Mouse (Mus musculus): Measurements from ENCODE around the gene Ptk6. TPM values are rescaled to one million over a fixed set of nuclear protein-coding genes. Genes with fewer than 3 reads are reported as not detected.

Gene Ptk6
- polyA plus RNA-seq, 1 experiment from 2014 or later, result not detected

DNA sequence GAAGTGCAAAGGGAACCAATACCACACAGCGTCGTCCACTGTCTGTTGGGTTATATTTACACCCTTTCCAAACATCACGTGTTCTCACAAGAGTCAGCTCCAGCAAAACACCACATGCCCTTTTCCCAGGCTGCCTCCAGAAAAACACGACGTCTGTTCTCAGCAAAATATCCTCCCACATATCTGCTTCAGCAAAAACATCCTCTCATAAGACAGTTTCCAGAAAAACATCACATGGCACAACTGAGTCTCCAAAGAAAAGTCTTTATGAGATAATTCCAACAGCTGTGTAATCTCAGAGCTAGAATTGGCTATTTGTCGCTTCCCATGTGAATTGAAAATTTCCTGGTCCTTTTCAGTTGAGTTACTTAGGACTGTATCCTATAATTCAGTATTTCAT lies 21.7 kb downstream of the Ptk6 start:
- Histone ChIP-seq H3K9me3 (no peaks in the 10 kb centered on the region), H3K4me1 (replicated peaks) (no peaks in the 10 kb centered on the region), H3K36me3 (no peaks in the 10 kb centered on the region), H3K27me3 (ENCODE audit: insufficient read depth, poor library complexity, severe bottlenecking) (no peaks in the 10 kb centered on the region), H3K4me3 (no peak overlapping the region), H3K27ac (no peak overlapping the region)
- WGBS, result 85% methylated on average over 6 of the region's 6 CpGs
- no peak for DNase-seq (ENCODE audit: low spot score)

DNA sequence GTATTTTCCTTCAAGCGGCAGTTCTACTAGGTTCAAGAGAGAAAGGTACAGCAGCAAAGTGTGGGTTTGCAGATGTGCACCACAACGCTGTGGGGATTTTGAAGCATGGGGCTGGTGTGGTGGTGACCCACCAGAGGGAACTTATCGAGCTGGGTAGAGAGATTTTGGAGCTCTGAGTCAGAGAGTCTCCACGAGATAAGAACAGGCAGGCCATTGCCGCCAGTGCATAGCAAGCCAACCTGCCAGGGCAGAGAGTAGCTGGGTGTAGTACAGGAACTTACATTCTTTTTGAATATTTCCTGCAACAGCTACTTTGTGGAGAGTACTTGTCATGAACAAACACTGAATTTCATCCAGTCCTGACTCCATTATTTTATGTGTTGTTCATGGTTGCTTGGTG lies 24.1 kb downstream of the Ptk6 start:
- H3K36me3 ChIP-seq, result no peaks in the 10 kb centered on the region
- WGBS, result 87% methylated on average over 5 of the region's 5 CpGs
- H3K4me1 ChIP-seq (replicated peaks), result no peaks in the 10 kb centered on the region
- DNase-seq (ENCODE audit: low spot score), result no peak
- no peaks in the 10 kb centered on the region for H3K27me3 ChIP-seq (ENCODE audit: insufficient read depth, poor library complexity, severe bottlenecking)
- H3K9me3 ChIP-seq, result no peaks in the 10 kb centered on the region
- no peak overlapping the region for H3K4me3 ChIP-seq
- no peak overlapping the region for H3K27ac ChIP-seq

DNA sequence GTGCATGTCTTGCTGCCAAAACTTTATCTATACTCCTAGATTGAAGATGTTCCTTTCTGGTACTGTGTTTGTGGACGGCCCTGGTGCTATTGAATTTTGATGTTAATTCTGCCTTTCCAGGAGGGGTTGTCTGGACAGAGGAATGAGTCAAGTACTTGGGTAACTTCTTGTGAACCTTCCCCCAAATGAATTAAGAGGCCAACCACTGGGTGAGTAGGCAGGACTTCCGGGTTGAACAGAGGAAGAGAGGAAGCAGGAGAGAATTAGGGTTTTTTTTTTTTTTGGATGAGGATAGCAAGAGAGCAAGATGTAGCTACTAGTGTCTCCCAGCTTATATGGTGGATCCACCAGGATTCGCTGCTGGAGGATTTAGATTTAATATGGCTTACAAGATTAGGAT lies 24.6 kb downstream of the Ptk6 start:
- no peak overlapping the region for H3K27ac ChIP-seq

GRCm38 (mm10) chr2:181174646-181175045 lies 27.9 kb downstream of the Ptk6 start:
- 88% methylated on average over 3 of the region's 3 CpGs for WGBS
- no peak overlapping the region for H3K27ac ChIP-seq
- H3K36me3 ChIP-seq, result no peaks in the 10 kb centered on the region
- H3K4me1 ChIP-seq (replicated peaks), result no peaks in the 10 kb centered on the region
- H3K4me3 ChIP-seq, result no peak overlapping the region
- DNase-seq (ENCODE audit: low spot score), result no peak
- no peaks in the 10 kb centered on the region for H3K27me3 ChIP-seq (ENCODE audit: insufficient read depth, poor library complexity, severe bottlenecking)
- H3K9me3 ChIP-seq, result 0 out of 2 replicates have a peak, but pooled peaks cover under 1% of the 10 kb centered on the region

More for the DNA sequence above, 24.6 kb downstream of the Ptk6 start:
- 71% methylated on average over 3 of the region's 3 CpGs for WGBS
- DNase-seq (ENCODE audit: low spot score), result no peak
- H3K27me3 ChIP-seq (ENCODE audit: insufficient read depth, poor library complexity, severe bottlenecking), result no peaks in the 10 kb centered on the region
- H3K36me3 ChIP-seq, result no peaks in the 10 kb centered on the region
- H3K4me3 ChIP-seq, result no peak overlapping the region
- no peaks in the 10 kb centered on the region for H3K4me1 ChIP-seq (replicated peaks)
- no peaks in the 10 kb centered on the region for H3K9me3 ChIP-seq

DNA sequence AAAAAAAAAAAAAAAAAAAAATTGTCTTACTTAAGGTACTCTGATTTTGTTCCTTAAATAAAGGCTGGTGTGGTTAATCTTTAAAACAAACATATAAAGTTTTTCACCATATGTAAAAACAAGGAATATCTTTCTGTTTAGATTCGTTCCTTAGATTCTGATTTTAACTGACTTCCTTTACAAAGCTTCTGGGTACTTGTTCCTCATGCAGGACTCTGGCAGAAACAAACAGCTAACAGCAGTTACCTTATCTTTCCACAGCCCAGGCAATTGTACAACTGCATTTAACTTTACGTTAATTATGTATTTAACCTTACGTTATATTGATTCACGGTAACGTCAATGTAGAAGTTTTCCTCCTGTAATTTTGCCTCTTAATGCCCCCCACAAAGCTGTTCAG lies 36.1 kb downstream of the Ptk6 start:
- WGBS, result 91% methylated on average over 5 of the region's 5 CpGs
- DNase-seq (ENCODE audit: low spot score), result no peak
- Histone ChIP-seq H3K27ac (no peak overlapping the region), H3K36me3 (no peaks in the 10 kb centered on the region), H3K4me3 (no peak overlapping the region), H3K9me3 (0 out of 2 replicates have a peak, but pooled peaks cover 3% of the 10 kb centered on the region), H3K27me3 (ENCODE audit: insufficient read depth, poor library complexity, severe bottlenecking) (peaks cover 6% of the 10 kb centered on the region; the same call in 1 of the 2 replicates), H3K4me1 (replicated peaks) (no peaks in the 10 kb centered on the region)

GRCm38 (mm10) chr2:181160821-181161220 lies 41.8 kb downstream of the Ptk6 start:
- H3K27ac ChIP-seq, result no peak overlapping the region
- H3K4me3 ChIP-seq, result no peak overlapping the region
- H3K9me3 ChIP-seq, result no peaks in the 10 kb centered on the region
- no peaks in the 10 kb centered on the region for H3K36me3 ChIP-seq
- DNase-seq (ENCODE audit: low spot score), result no peak
- WGBS, result 81% methylated on average over 4 of the region's 4 CpGs
- H3K27me3 ChIP-seq (ENCODE audit: insufficient read depth, poor library complexity, severe bottlenecking), result peaks cover 41% of the 10 kb centered on the region
- H3K4me1 ChIP-seq (replicated peaks), result peaks cover 31% of the 10 kb centered on the region

DNA sequence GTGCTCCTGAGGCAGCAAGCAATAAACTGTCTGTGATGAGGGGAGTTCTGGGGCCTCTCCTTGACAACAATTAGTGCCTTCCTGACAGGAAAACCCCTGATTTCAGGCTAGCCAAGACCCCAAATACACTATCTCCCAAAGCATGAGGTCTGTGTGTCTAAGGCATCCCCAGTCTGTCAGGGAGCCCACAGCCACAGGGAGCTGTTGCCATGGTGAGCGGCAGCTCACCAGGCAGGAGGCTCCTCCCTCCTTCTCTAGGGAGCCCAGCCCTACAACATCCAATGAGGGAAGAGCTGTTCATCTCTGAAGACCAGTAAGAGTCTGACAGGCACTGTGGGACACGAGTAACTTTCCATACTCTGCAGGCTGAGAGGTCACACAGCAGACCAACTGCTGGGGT lies 42.8 kb downstream of the Ptk6 start:
- H3K9me3 ChIP-seq, result no peaks in the 10 kb centered on the region
- H3K4me1 ChIP-seq (replicated peaks), result peaks cover 34% of the 10 kb centered on the region
- H3K27me3 ChIP-seq (ENCODE audit: insufficient read depth, poor library complexity, severe bottlenecking), result peaks cover 46% of the 10 kb centered on the region
- peak; percentile 53 for DNase-seq (ENCODE audit: low spot score)
- H3K36me3 ChIP-seq, result no peaks in the 10 kb centered on the region
- 2% methylated on average over 2 of the region's 2 CpGs for WGBS
- peak overlapping the region; percentile 36; the same call in 1 of the 2 replicates for H3K27ac ChIP-seq
- no peak overlapping the region for H3K4me3 ChIP-seq

DNA sequence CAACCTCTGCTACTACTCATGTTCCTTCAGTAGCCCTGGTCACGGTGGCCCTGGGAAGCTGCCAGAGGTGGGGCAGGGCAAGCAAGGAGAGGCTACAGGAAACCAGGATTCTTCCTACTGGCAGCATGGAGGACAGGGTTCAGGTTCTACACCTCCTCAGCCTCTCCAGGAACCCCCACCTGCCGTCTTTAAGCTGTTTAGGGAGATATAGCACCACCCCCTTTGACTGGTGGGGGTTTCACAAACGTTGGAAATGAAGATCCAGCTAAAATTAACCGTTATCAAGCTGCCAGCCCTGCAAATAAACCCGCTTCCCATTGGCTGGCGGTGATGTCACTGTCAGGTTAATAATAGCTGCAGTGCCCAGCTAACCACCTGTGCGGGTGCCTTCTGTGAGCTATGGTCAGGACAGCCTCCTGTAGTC lies 43.5 kb downstream of the Ptk6 start:
- Histone ChIP-seq H3K9me3 (no peaks in the 10 kb centered on the region), H3K4me3 (no peak overlapping the region), H3K4me1 (replicated peaks) (peaks cover 34% of the 10 kb centered on the region), H3K27me3 (ENCODE audit: insufficient read depth, poor library complexity, severe bottlenecking) (peaks cover 52% of the 10 kb centered on the region), H3K36me3 (no peaks in the 10 kb centered on the region), H3K27ac (no peak overlapping the region)
- WGBS, result 58% methylated on average over 7 of the region's 7 CpGs
- no peak for DNase-seq (ENCODE audit: low spot score)

DNA sequence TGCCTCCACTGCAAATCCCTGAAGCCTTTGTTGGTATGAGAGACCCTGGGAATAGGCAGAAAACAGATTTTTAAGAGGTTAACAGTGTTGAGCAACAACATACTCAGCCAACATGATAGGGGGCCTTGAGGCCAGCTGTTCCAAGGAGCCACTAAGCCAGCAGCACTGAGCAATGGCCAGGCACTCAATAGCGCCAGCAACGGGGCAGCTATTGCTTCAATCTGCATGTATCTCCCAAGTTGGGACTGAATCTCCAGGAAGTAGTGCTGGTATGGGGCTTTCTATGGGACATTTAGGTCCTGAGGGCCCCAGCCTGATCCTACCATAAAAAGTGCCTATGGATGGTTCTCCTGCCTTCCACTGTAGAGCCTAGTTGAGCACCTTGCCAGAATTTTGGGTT lies 44.1 kb downstream of the Ptk6 start:
- H3K4me1 ChIP-seq (replicated peaks), result peaks cover 34% of the 10 kb centered on the region
- H3K9me3 ChIP-seq, result no peaks in the 10 kb centered on the region
- no peak overlapping the region for H3K4me3 ChIP-seq
- peaks cover 58% of the 10 kb centered on the region for H3K27me3 ChIP-seq (ENCODE audit: insufficient read depth, poor library complexity, severe bottlenecking)
- no peaks in the 10 kb centered on the region for H3K36me3 ChIP-seq
- 89% methylated on average over 2 of the region's 2 CpGs for WGBS
- no peak overlapping the region for H3K27ac ChIP-seq
- no peak for DNase-seq (ENCODE audit: low spot score)

- Histone ChIP-seq H3K4me1 (replicated peaks) (peaks cover 34% of the 10 kb centered on the region), H3K4me3 (no peak overlapping the region), H3K27ac (no peak overlapping the region), H3K27me3 (ENCODE audit: insufficient read depth, poor library complexity, severe bottlenecking) (peaks cover 64% of the 10 kb centered on the region), H3K36me3 (no peaks in the 10 kb centered on the region), H3K9me3 (no peaks in the 10 kb centered on the region)
- DNase-seq (ENCODE audit: low spot score), result no peak
- 76% methylated on average over 6 of the region's 6 CpGs for WGBS
Observed at GRCm38 (mm10) chr2:181157716-181158302, 44.8 kb downstream of the Ptk6 start.

GRCm38 (mm10) chr2:181157180-181157579 lies 45.4 kb downstream of the Ptk6 start:
- DNase-seq (ENCODE audit: low spot score), result no peak
- Histone ChIP-seq H3K9me3 (no peaks in the 10 kb centered on the region), H3K4me3 (peak overlapping the region; percentile 54), H3K27ac (peak overlapping the region; percentile 70; the same call in 1 of the 2 replicates), H3K27me3 (ENCODE audit: insufficient read depth, poor library complexity, severe bottlenecking) (peaks cover 69% of the 10 kb centered on the region), H3K36me3 (no peaks in the 10 kb centered on the region), H3K4me1 (replicated peaks) (peaks cover 34% of the 10 kb centered on the region)
- WGBS, result 84% methylated on average over 4 of the region's 4 CpGs

GRCm38 (mm10) chr2:181156248-181157121 lies 46.1 kb downstream of the Ptk6 start, which contains the start of gene Eef1a2:
Eef1a2 (minus strand) TSS chr2:181157014.
- Histone ChIP-seq H3K27me3 (ENCODE audit: insufficient read depth, poor library complexity, severe bottlenecking) (peaks cover 73% of the 10 kb centered on the region), H3K9me3 (no peaks in the 10 kb centered on the region), H3K4me3 (peak within 1 kb of the TSS; percentile 54), H3K4me1 (replicated peaks) (peaks cover 34% of the 10 kb centered on the region), H3K27ac (peak within 1 kb of the TSS; percentile 70), H3K36me3 (no peaks in the 10 kb centered on the region)
- peak; percentile 20 for DNase-seq (ENCODE audit: low spot score)
- 3% methylated on average over 55 of the region's 55 CpGs for WGBS

GRCm38 (mm10) chr2:181155801-181156200 lies 46.8 kb downstream of the Ptk6 start:
- no peak overlapping the region for H3K27ac ChIP-seq
- peaks cover 34% of the 10 kb centered on the region for H3K4me1 ChIP-seq (replicated peaks)
- no peak for DNase-seq (ENCODE audit: low spot score)
- no peaks in the 10 kb centered on the region for H3K9me3 ChIP-seq
- H3K36me3 ChIP-seq, result no peaks in the 10 kb centered on the region
- H3K4me3 ChIP-seq, result peak overlapping the region; percentile 54
- 79% methylated on average over 4 of the region's 4 CpGs for WGBS
- peaks cover 80% of the 10 kb centered on the region for H3K27me3 ChIP-seq (ENCODE audit: insufficient read depth, poor library complexity, severe bottlenecking)

Measured in hindbrain, embryonic 10.5 days (tissue).